Mouse (Mus musculus) lung, postnatal 0 days (tissue): ENCODE results near the gene Grik4. TPM values are rescaled to one million over a fixed set of nuclear protein-coding genes. Genes with fewer than 3 reads are reported as not detected.

Source experiments
- ATAC-seq: fragments of 200-750 bp; cut with Nextera tagmentation; 2 replicates; pipeline ENCODE4 v1.8.0; 2017; ENCODE audit warnings: moderate library complexity
- DNase-seq: peaks from one replicate; pipeline ENCODE4 v3.0.0-alpha.2; 2016; ENCODE audit warnings: low spot score
- H3K27ac ChIP-seq: fragments of 300-500 bp; sonication (generic); 2 replicates; pipeline ENCODE4 v1.5.1; 2014; ENCODE audit warnings: antibody characterized with exemption, mild to moderate bottlenecking, low read length, mixed read lengths
- H3K27me3 ChIP-seq: fragments of 300-500 bp; sonication (generic); replicated peaks from 2 replicates; pipeline ENCODE4 v1.6.1; 2014; ENCODE audit warnings: low read length, mixed read lengths; ENCODE audit not compliant: insufficient read depth
- H3K36me3 ChIP-seq: fragments of 300-500 bp; sonication (generic); 2 replicates; pipeline ENCODE4 v1.6.1; 2014; ENCODE audit warnings: low read length, mixed read lengths; ENCODE audit not compliant: insufficient read depth
- H3K4me1 ChIP-seq: fragments of 300-500 bp; sonication (generic); 2 replicates; pipeline ENCODE4 v1.6.1; 2014; ENCODE audit warnings: antibody characterized with exemption, low read depth, low read length, mixed read lengths; ENCODE audit not compliant: insufficient read depth
- H3K4me2 ChIP-seq: fragments of 300-500 bp; sonication (generic); replicated peaks from 2 replicates; pipeline ENCODE4 v1.6.1; 2014; ENCODE audit warnings: low read depth, mild to moderate bottlenecking, low read length, moderate library complexity, mixed read lengths
- H3K4me3 ChIP-seq: fragments of 300-500 bp; sonication (generic); 2 replicates; pipeline ENCODE4 v1.5.1; 2014; ENCODE audit warnings: low read depth, low read length
- H3K9ac ChIP-seq: fragments of 300-500 bp; sonication (generic); replicated peaks from 2 replicates; pipeline ENCODE4 v1.6.1; 2014; ENCODE audit warnings: low read depth, mild to moderate bottlenecking
- H3K9me3 ChIP-seq: fragments of 300-500 bp; sonication (generic); 2 replicates; pipeline ENCODE4 v1.6.1; 2016; ENCODE audit warnings: low read length, mixed read lengths
- CTCF ChIP-seq: IDR thresholded peaks from 2 replicates; pipeline ENCODE4 v1.5.1; 2016; ENCODE audit warnings: antibody characterized with exemption, mild to moderate bottlenecking
- EP300 ChIP-seq: IDR thresholded peaks from 2 replicates; pipeline ENCODE4 v1.6.1; 2016; ENCODE audit warnings: antibody characterized with exemption, mild to moderate bottlenecking, control low read depth
- WGBS: fragments of 180-500 bp; shearing (Covaris S2); extraction: QIAGEN DNeasy Blood & Tissue Kit; methylation state at CpG from one replicate; pipeline ENCODE4 v1.1.7; 2014; 5-methylcytosine and 5-hydroxymethylcytosine counted together
- polyA plus RNA-seq: library from polyadenylated mRNA; unstranded; fragments of >200 nt; fragmentation: Nextera tagmentation; extraction: Ambion mirVana; gene quantifications from 2 replicates; pipeline ENCODE4 v1.2.1, GENCODE M21; 2015

Gene Grik4
- polyA plus RNA-seq, 1 experiment from 2014 or later, result 0.47 TPM

- TF ChIP-seq EP300 (no peak), CTCF (no peak)
- Histone ChIP-seq H3K9ac (no peak overlapping the region), H3K36me3 (no peaks in the 10 kb centered on the region), H3K9me3 (no peaks in the 10 kb centered on the region), H3K4me2 (no peak overlapping the region), H3K4me3 (no peak overlapping the region), H3K4me1 (no peaks in the 10 kb centered on the region; the same call in 1 of the 2 replicates), H3K27me3 (no peaks in the 10 kb centered on the region), H3K27ac (no peak overlapping the region)
- no peak for ATAC-seq
- 65% methylated on average over 10 of the region's 10 CpGs for WGBS
- no peak for DNase-seq
Observed at GRCm38 (mm10) chr9:42859959-42860794, 84.1 kb downstream of the Grik4 start.

GRCm38 (mm10) chr9:42858998-42859690 lies 85.1 kb downstream of the Grik4 start:
- WGBS, result 66% methylated on average over 4 of the region's 4 CpGs
- H3K9me3 ChIP-seq, result no peaks in the 10 kb centered on the region
- DNase-seq (peak; percentile 44), ATAC-seq (peak; percentile 53; the same call in 1 of the 2 replicates)
- no peak overlapping the region for H3K4me3 ChIP-seq
- H3K4me2 ChIP-seq, result no peak overlapping the region
- TF ChIP-seq CTCF, result no peak
- TF ChIP-seq EP300, result no peak
- no peaks in the 10 kb centered on the region for H3K36me3 ChIP-seq
- no peaks in the 10 kb centered on the region for H3K4me1 ChIP-seq
- H3K27me3 ChIP-seq, result no peaks in the 10 kb centered on the region
- no peak overlapping the region for H3K9ac ChIP-seq
- H3K27ac ChIP-seq, result no peak overlapping the region

GRCm38 (mm10) chr9:42858576-42858975 lies 85.7 kb downstream of the Grik4 start:
- TF ChIP-seq CTCF (no peak), EP300 (no peak)
- Histone ChIP-seq H3K9ac (no peak overlapping the region), H3K27me3 (no peaks in the 10 kb centered on the region), H3K9me3 (no peaks in the 10 kb centered on the region), H3K4me2 (no peak overlapping the region), H3K27ac (no peak overlapping the region), H3K4me1 (no peaks in the 10 kb centered on the region), H3K4me3 (no peak overlapping the region), H3K36me3 (no peaks in the 10 kb centered on the region)
- 59% methylated on average over 3 of the region's 3 CpGs for WGBS
- ATAC-seq, result no peak
- DNase-seq, result no peak

GRCm38 (mm10) chr9:42857756-42858155 lies 86.5 kb downstream of the Grik4 start:
- H3K9me3 ChIP-seq, result no peaks in the 10 kb centered on the region
- no peaks in the 10 kb centered on the region for H3K4me1 ChIP-seq
- H3K36me3 ChIP-seq, result no peaks in the 10 kb centered on the region
- ATAC-seq (no peak), DNase-seq (no peak)
- 90% methylated on average over 3 of the region's 3 CpGs for WGBS
- H3K9ac ChIP-seq, result no peak overlapping the region
- H3K4me2 ChIP-seq, result no peak overlapping the region
- no peak overlapping the region for H3K27ac ChIP-seq
- H3K4me3 ChIP-seq, result no peak overlapping the region
- no peaks in the 10 kb centered on the region for H3K27me3 ChIP-seq
- no peak for TF ChIP-seq EP300
- no peak for TF ChIP-seq CTCF

GRCm38 (mm10) chr9:42853077-42853476 lies 91.2 kb downstream of the Grik4 start:
- Histone ChIP-seq H3K9me3 (no peaks in the 10 kb centered on the region), H3K4me1 (no peaks in the 10 kb centered on the region), H3K4me3 (no peak overlapping the region), H3K4me2 (no peak overlapping the region), H3K27me3 (no peaks in the 10 kb centered on the region), H3K27ac (no peak overlapping the region), H3K36me3 (no peaks in the 10 kb centered on the region), H3K9ac (no peak overlapping the region)
- 65% methylated on average over 3 of the region's 3 CpGs for WGBS
- peak; percentile 87 for ATAC-seq
- TF ChIP-seq CTCF (no peak), EP300 (no peak)
- DNase-seq, result peak; percentile 52

GRCm38 (mm10) chr9:42850063-42850462 lies 94.2 kb downstream of the Grik4 start:
- Histone ChIP-seq H3K36me3 (no peaks in the 10 kb centered on the region), H3K4me2 (no peak overlapping the region), H3K4me3 (no peak overlapping the region), H3K27ac (no peak overlapping the region), H3K4me1 (no peaks in the 10 kb centered on the region), H3K9ac (no peak overlapping the region), H3K27me3 (no peaks in the 10 kb centered on the region), H3K9me3 (no peaks in the 10 kb centered on the region)
- DNase-seq (no peak), ATAC-seq (no peak)
- TF ChIP-seq EP300 (no peak), CTCF (no peak)
- WGBS, result 66% methylated on average over 6 of the region's 6 CpGs
